Mouse (Mus musculus) stomach, embryonic 14.5 days (tissue): Measurements from ENCODE around the gene Alkbh6. TPM values are rescaled to one million over a fixed set of nuclear protein-coding genes. Genes with fewer than 3 reads are reported as not detected.

ENCODE experiments used
- ATAC-seq: fragments of 200-750 bp; cut with Nextera tagmentation; 2 replicates; pipeline ENCODE4 v1.8.0; 2017; ENCODE audit warnings: low read depth, moderate TSS enrichment; ENCODE audit not compliant: insufficient number of reproducible peaks, insufficient read depth, low FRiP score
- H3K27ac ChIP-seq: fragments of 300-500 bp; sonication (generic); 2 replicates; pipeline ENCODE4 v1.5.1; 2014; ENCODE audit warnings: mild to moderate bottlenecking, low read length, moderate library complexity, mixed read lengths
- H3K27me3 ChIP-seq: fragments of 300-500 bp; sonication (generic); 2 replicates; pipeline ENCODE4 v1.6.1; 2014; ENCODE audit warnings: low read length, control low read depth, mixed read lengths; ENCODE audit not compliant: control insufficient read depth, insufficient read depth
- H3K36me3 ChIP-seq: fragments of 300-500 bp; sonication (generic); 2 replicates; pipeline ENCODE4 v1.6.1; 2014; ENCODE audit warnings: mild to moderate bottlenecking, control low read depth, low read length, moderate library complexity, mixed read lengths; ENCODE audit not compliant: control insufficient read depth, insufficient read depth
- H3K4me1 ChIP-seq: fragments of 300-500 bp; sonication (generic); 2 replicates; pipeline ENCODE4 v1.6.1; 2014; ENCODE audit warnings: low read length, control low read depth, mixed read lengths; ENCODE audit not compliant: control insufficient read depth, insufficient read depth
- H3K4me2 ChIP-seq: fragments of 300-500 bp; sonication (generic); replicated peaks from 2 replicates; pipeline ENCODE4 v1.6.1; 2014; ENCODE audit warnings: low read depth, low read length, control low read depth
- H3K4me3 ChIP-seq: fragments of 300-500 bp; sonication (generic); 2 replicates; pipeline ENCODE4 v1.5.1; 2014; ENCODE audit warnings: low read depth, low read length, control low read depth
- H3K9ac ChIP-seq: fragments of 300-500 bp; sonication (generic); replicated peaks from 2 replicates; pipeline ENCODE4 v1.6.1; 2014; ENCODE audit warnings: low read depth, mild to moderate bottlenecking, control low read depth, low read length, moderate library complexity, mixed read lengths
- H3K9me3 ChIP-seq: fragments of 300-500 bp; sonication (generic); 2 replicates; pipeline ENCODE4 v1.6.1; 2016; ENCODE audit warnings: low read depth, low read length, control low read depth; ENCODE audit not compliant: control insufficient read depth
- WGBS: fragments of 180-500 bp; shearing (Covaris S2); extraction: QIAGEN DNeasy Blood & Tissue Kit; methylation state at CpG from one replicate; pipeline ENCODE4 v1.1.7; 2014; 5-methylcytosine and 5-hydroxymethylcytosine counted together
- polyA plus RNA-seq: library from polyadenylated mRNA; unstranded; fragments of >200 nt; fragmentation: Nextera tagmentation; extraction: Ambion mirVana; gene quantifications from 2 replicates; pipeline ENCODE4 v1.2.1, GENCODE M21; 2014

Gene Alkbh6
- polyA plus RNA-seq, 1 experiment from 2014 or later, result 70.1 TPM

DNA sequence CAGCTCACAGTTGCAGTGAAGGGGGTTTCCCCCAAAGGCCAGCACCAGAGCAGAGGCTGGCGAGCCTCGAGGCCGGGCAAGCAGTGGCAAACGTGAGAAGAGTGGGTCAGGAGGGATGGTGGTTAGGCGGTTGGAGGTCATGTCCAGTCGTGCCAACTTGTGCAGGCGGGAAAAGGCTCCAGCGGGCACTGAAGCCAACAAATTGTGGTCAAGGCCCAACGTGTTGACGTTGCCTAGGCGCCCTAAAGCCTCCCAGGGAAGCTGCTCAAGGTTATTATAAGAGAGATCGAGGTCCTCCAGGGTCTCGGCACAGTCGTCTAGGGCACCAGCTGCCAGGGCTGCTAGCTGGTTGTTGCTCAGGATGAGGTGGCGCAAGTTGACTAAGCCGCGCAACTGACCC, 51.5 kb downstream of the Alkbh6 start:
- H3K4me1 ChIP-seq, result peaks cover 19% of the 10 kb centered on the region; the same call in 1 of the 2 replicates
- peak overlapping the region; percentile 86 for H3K27ac ChIP-seq
- H3K27me3 ChIP-seq, result no peaks in the 10 kb centered on the region
- 86% methylated on average over 17 of the region's 17 CpGs for WGBS
- H3K36me3 ChIP-seq, result peaks cover 17% of the 10 kb centered on the region
- no peak overlapping the region for H3K9ac ChIP-seq
- no peaks in the 10 kb centered on the region for H3K9me3 ChIP-seq
- ATAC-seq, result no peak
- H3K4me3 ChIP-seq, result no peak overlapping the region
- H3K4me2 ChIP-seq, result peak overlapping the region; percentile 76

DNA sequence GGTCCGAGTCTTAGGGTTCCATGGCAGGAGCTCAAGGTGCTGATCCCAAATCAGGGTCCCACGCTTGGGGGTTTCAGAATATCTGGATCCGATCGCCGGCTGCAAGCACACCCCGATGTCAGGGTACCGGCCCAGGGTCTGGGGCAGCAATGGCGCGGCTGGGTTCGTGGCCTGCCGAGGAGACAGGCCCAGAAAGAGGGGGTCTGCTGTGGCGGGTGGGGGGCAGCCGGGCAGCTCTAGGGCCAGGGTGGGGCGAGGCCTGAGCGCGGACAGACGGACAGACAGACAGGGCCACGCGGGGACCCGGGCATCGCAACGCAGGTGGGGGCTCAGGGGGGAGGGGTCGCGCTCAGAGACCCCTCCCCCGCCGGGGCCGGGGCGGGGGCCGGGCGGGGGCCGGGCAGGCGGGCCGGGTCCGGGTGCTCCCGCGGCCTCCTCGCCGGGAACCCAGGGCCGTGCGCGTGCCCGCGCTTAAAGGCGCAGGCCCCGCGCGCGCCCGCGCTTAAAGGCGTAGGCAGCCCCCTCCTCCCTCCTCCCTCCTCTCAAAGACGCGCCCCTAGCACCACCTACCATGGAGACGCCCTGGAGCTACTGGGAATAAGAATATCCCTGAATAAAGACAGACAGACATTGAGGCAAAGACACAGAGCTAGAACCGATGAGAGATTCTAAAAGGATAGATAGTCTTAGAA, 54.3 kb downstream of the Alkbh6 start, which contains the start of gene Lrfn3:
TSS of gene Lrfn3 (minus strand) at position 121 of the 692 bp plus-strand sequence.
- Histone ChIP-seq H3K36me3 (peaks cover 8% of the 10 kb centered on the region; the same call in 1 of the 2 replicates), H3K27ac (peak within 1 kb of the TSS; percentile 39; the same call in 1 of the 2 replicates), H3K27me3 (no peaks in the 10 kb centered on the region), H3K9ac (peak within 1 kb of the TSS; percentile 77), H3K4me2 (peak within 1 kb of the TSS; percentile 76), H3K9me3 (no peaks in the 10 kb centered on the region), H3K4me3 (peak within 1 kb of the TSS; percentile 70), H3K4me1 (peaks cover 19% of the 10 kb centered on the region; the same call in 1 of the 2 replicates)
- ATAC-seq, result peak; percentile 34; the same call in 1 of the 2 replicates
- WGBS, result 2% methylated on average over 50 of the region's 55 CpGs

DNA sequence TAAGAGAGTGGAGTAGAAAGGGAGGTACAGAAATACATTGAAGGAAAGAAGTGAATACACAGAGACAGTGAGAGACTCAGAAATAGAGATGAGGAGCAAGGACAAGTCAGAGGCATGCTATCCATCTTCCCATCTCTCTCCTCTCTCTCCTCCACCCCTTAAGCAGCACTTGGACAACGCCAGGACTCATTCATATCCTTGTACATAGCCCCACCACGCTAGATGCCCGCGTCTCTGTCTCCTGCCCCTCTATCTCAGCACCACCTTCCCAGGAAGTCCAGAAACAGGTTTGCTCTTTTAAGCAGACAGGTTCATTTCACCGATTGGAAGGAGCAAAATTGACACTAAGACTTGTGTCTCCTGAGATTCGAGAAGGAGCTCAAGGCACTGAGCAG, 54.8 kb downstream of the Alkbh6 start:
- ATAC-seq, result no peak
- Histone ChIP-seq H3K9me3 (no peaks in the 10 kb centered on the region), H3K9ac (peak overlapping the region; percentile 77; the same call in 1 of the 2 replicates)

More for the DNA sequence above, 54.8 kb downstream of the Alkbh6 start:
- H3K4me2 ChIP-seq, result peak overlapping the region; percentile 76
- no peaks in the 10 kb centered on the region for H3K27me3 ChIP-seq
- H3K4me1 ChIP-seq, result peaks cover 19% of the 10 kb centered on the region; the same call in 1 of the 2 replicates
- WGBS, result 60% methylated on average over 6 of the region's 6 CpGs
- peak overlapping the region; percentile 70 for H3K4me3 ChIP-seq
- no peak overlapping the region for H3K27ac ChIP-seq
- H3K36me3 ChIP-seq, result peaks cover 8% of the 10 kb centered on the region; the same call in 1 of the 2 replicates

Other genes starting within 250 kb of the Alkbh6 start
- 5.0 and 5.7 TPM in 2 replicates for gene Zfp82, start 235.8 kb upstream of the Alkbh6 start, polyA plus RNA-seq
- 2.0 and 2.1 TPM in 2 replicates for gene Gm26920, start 218.3 kb upstream of the Alkbh6 start, polyA plus RNA-seq
- gene Zfp566, start 218.2 kb upstream of the Alkbh6 start, polyA plus RNA-seq, result 7.5 and 11.2 TPM in 2 replicates
- gene Zfp260, start 213.9 kb upstream of the Alkbh6 start, polyA plus RNA-seq, result 132 and 142 TPM in 2 replicates
- 6.4 and 7.3 TPM in 2 replicates for gene Zfp382, start 186.8 kb upstream of the Alkbh6 start, polyA plus RNA-seq
- gene Zfp146, start 139.0 kb upstream of the Alkbh6 start, polyA plus RNA-seq, result 19.6 and 22.3 TPM in 2 replicates
- 5.7 and 8.2 TPM in 2 replicates for gene Cox7a1, start 124.6 kb upstream of the Alkbh6 start, polyA plus RNA-seq
- 95.8 and 99.8 TPM in 2 replicates for gene Capns1, start 109.9 kb upstream of the Alkbh6 start, polyA plus RNA-seq
- 143 and 177 TPM in 2 replicates for gene Polr2i, start 76.8 kb upstream of the Alkbh6 start, polyA plus RNA-seq
- 148 and 150 TPM in 2 replicates for gene Tbcb, start 76.4 kb upstream of the Alkbh6 start, polyA plus RNA-seq
- gene Ovol3, start 73.0 kb upstream of the Alkbh6 start, polyA plus RNA-seq, result not detected in 2 replicates
- 0.25 and 0.34 TPM in 2 replicates for gene Thap8, start 28.6 kb upstream of the Alkbh6 start, polyA plus RNA-seq
- 7.9 and 9.8 TPM in 2 replicates for gene Wdr62, start 28.3 kb upstream of the Alkbh6 start, polyA plus RNA-seq
- 52.8 and 53.9 TPM in 2 replicates for gene Clip3, start 17.0 kb upstream of the Alkbh6 start, polyA plus RNA-seq
- 49.0 and 53.2 TPM in 2 replicates for gene Syne4, start 6.1 kb downstream of the Alkbh6 start, polyA plus RNA-seq
- gene E130208F15Rik, start 13.0 kb downstream of the Alkbh6 start, polyA plus RNA-seq, result not detected in 2 replicates
- gene Sdhaf1, start 15.2 kb downstream of the Alkbh6 start, polyA plus RNA-seq, result 14.4 and 17.0 TPM in 2 replicates
- gene Lrfn3, start 54.1 kb downstream of the Alkbh6 start, polyA plus RNA-seq, result 5.2 and 6.7 TPM in 2 replicates
- gene Tyrobp, start 105.0 kb downstream of the Alkbh6 start, polyA plus RNA-seq, result 47.0 and 56.5 TPM in 2 replicates
- gene Hcst, start 111.1 kb downstream of the Alkbh6 start, polyA plus RNA-seq, result 1.1 TPM in 1 of 2 replicates, not detected in the other
- 2.0 and 2.7 TPM in 2 replicates for gene Nfkbid, start 113.0 kb downstream of the Alkbh6 start, polyA plus RNA-seq
- 37.4 and 39.0 TPM in 2 replicates for gene Aplp1, start 136.8 kb downstream of the Alkbh6 start, polyA plus RNA-seq
- gene Kirrel2, start 149.0 kb downstream of the Alkbh6 start, polyA plus RNA-seq, result 0.45 and 1.2 TPM in 2 replicates
- 0.70 TPM in 1 of 2 replicates, not detected in the other for gene Nphs1, start 149.6 kb downstream of the Alkbh6 start, polyA plus RNA-seq
- not detected in 2 replicates for gene Prodh2, start 184.9 kb downstream of the Alkbh6 start, polyA plus RNA-seq
- gene Arhgap33, start 226.3 kb downstream of the Alkbh6 start, polyA plus RNA-seq, result 13.2 and 13.4 TPM in 2 replicates
- 47.3 and 49.0 TPM in 2 replicates for gene Hspb6, start 243.5 kb downstream of the Alkbh6 start, polyA plus RNA-seq
- 18.7 and 22.8 TPM in 2 replicates for gene Proser3, start 243.6 kb downstream of the Alkbh6 start, polyA plus RNA-seq